Mouse (Mus musculus) MEL (cell line): ENCODE results near the gene Dis3l2. TPM values are rescaled to one million over a fixed set of nuclear protein-coding genes. Genes with fewer than 3 reads are reported as not detected.

ENCODE experiments used
- DNase-seq: peaks from one replicate; pipeline ENCODE4 v3.0.0; 2011; ENCODE audit warnings: low read depth, low spot score
- H3K27ac ChIP-seq: 2 replicates; pipeline ENCODE4 v1.5.1; 2012; ENCODE audit warnings: low read depth, mild to moderate bottlenecking, control low read depth, low read length, moderate library complexity; ENCODE audit not compliant: control insufficient read depth
- H3K27me3 ChIP-seq, 2 experiments: fragments of 150-350 bp in 1 of 2; sonication (generic) in 1 of 2; 2 replicates each; pipeline ENCODE4 v1.6.1; 2012; ENCODE audit warnings: low read length in 2 of 2, mild to moderate bottlenecking in 2 of 2, improper control_type of control experiment in 1 of 2, moderate library complexity in 1 of 2; ENCODE audit not compliant: insufficient read depth in 2 of 2, control insufficient read depth in 1 of 2
- H3K36me3 ChIP-seq, 2 experiments: 2 replicates each; pipeline ENCODE4 v1.6.1; 2012 to 2014; ENCODE audit warnings: low read length in 2 of 2, improper control_type of control experiment in 1 of 2, inconsistent platforms in 1 of 2, mild to moderate bottlenecking in 1 of 2; ENCODE audit not compliant: insufficient read depth in 2 of 2, control insufficient read depth in 1 of 2
- H3K4me1 ChIP-seq, 2 experiments: fragments of 150-350 bp in 1 of 2; sonication (generic) in 1 of 2; 2 replicates each; pipeline ENCODE4 v1.6.1; 2012; ENCODE audit warnings: low read length in 2 of 2, improper control_type of control experiment in 1 of 2, mild to moderate bottlenecking in 1 of 2; ENCODE audit not compliant: insufficient read depth in 2 of 2, control insufficient read depth in 1 of 2
- H3K4me3 ChIP-seq, 2 experiments: fragments of 150-350 bp in 1 of 2; sonication (generic) in 1 of 2; 2 replicates each; pipeline ENCODE4 v1.5.1; 2012; ENCODE audit warnings: low read depth in 2 of 2, low read length in 2 of 2, mild to moderate bottlenecking in 2 of 2, moderate library complexity in 2 of 2, control low read depth in 1 of 2, improper control_type of control experiment in 1 of 2; ENCODE audit not compliant: control insufficient read depth in 1 of 2, insufficient read depth in 1 of 2
- H3K79me2 ChIP-seq: 2 replicates; pipeline ENCODE4 v1.6.1; 2012; ENCODE audit warnings: mild to moderate bottlenecking, low read length, moderate library complexity; ENCODE audit not compliant: control insufficient read depth, poor library complexity, insufficient read depth
- H3K9ac ChIP-seq: 2 replicates; pipeline ENCODE4 v1.6.1; 2012; ENCODE audit warnings: low read depth, mild to moderate bottlenecking, control low read depth, low read length, moderate library complexity; ENCODE audit not compliant: control insufficient read depth, poor library complexity, severe bottlenecking
- H3K9me3 ChIP-seq: fragments of 150-350 bp; sonication (generic); replicated peaks from 2 replicates; pipeline ENCODE4 v1.6.1; 2012; ENCODE audit warnings: mild to moderate bottlenecking, low read length, improper control_type of control experiment, moderate library complexity; ENCODE audit not compliant: insufficient read depth
- CHD1 ChIP-seq: IDR thresholded peaks from 2 replicates; pipeline ENCODE4 v1.6.1; 2012; ENCODE audit warnings: low read depth, mild to moderate bottlenecking, inconsistent platforms, low read length, improper control_type of control experiment
- CHD2 ChIP-seq: IDR thresholded peaks from 2 replicates; pipeline ENCODE4 v1.6.1; 2011; ENCODE audit warnings: low read length, improper control_type of control experiment
- E2F4 ChIP-seq: IDR thresholded peaks from 2 replicates; pipeline ENCODE4 v1.6.1; 2011; ENCODE audit warnings: low read depth, low read length, improper control_type of control experiment, borderline replicate concordance
- ELF1 ChIP-seq: IDR thresholded peaks from 2 replicates; pipeline ENCODE4 v1.6.1; 2014; ENCODE audit warnings: low read depth, mild to moderate bottlenecking, inconsistent platforms, low read length, improper control_type of control experiment, moderate library complexity
- EP300 ChIP-seq, 2 experiments: IDR thresholded peaks; 2 replicates each; pipeline ENCODE4 v1.6.1; 2011; ENCODE audit warnings: improper control_type of control experiment in 2 of 2, low read length in 2 of 2, low read depth in 1 of 2, mild to moderate bottlenecking in 1 of 2
- GABPA ChIP-seq: IDR thresholded peaks from 2 replicates; pipeline ENCODE4 v1.6.1; 2012; ENCODE audit warnings: low read depth, mild to moderate bottlenecking, inconsistent platforms, low read length, improper control_type of control experiment, moderate library complexity
- GATA1 ChIP-seq: IDR thresholded peaks from 2 replicates; pipeline ENCODE4 v1.6.1; 2011; ENCODE audit warnings: low read depth, low read length, improper control_type of control experiment
- JUND ChIP-seq: IDR thresholded peaks from 2 replicates; pipeline ENCODE4 v1.6.1; 2011; ENCODE audit warnings: low read depth, mild to moderate bottlenecking, improper control_type of control experiment, low read length
- MAFK ChIP-seq: IDR thresholded peaks from 2 replicates; pipeline ENCODE4 v1.6.1; 2011; ENCODE audit warnings: low read depth, mild to moderate bottlenecking, low read length, improper control_type of control experiment, borderline replicate concordance
- MAZ ChIP-seq: IDR thresholded peaks from 2 replicates; pipeline ENCODE4 v1.6.1; 2012; ENCODE audit warnings: low read depth, mild to moderate bottlenecking, inconsistent platforms, low read length, improper control_type of control experiment
- MEF2A ChIP-seq: IDR thresholded peaks from 2 replicates; pipeline ENCODE4 v1.6.1; 2014; ENCODE audit warnings: low read depth, mild to moderate bottlenecking, inconsistent platforms, low read length, improper control_type of control experiment; ENCODE audit not compliant: poor library complexity, insufficient replicate concordance, severe bottlenecking; ENCODE audit errors: extremely low read depth
- MXI1 ChIP-seq: IDR thresholded peaks from 2 replicates; pipeline ENCODE4 v1.6.1; 2011; ENCODE audit warnings: mild to moderate bottlenecking, low read depth, low read length, improper control_type of control experiment
- MYC ChIP-seq: IDR thresholded peaks from 2 replicates; pipeline ENCODE4 v1.6.1; 2011; ENCODE audit warnings: low read depth, mild to moderate bottlenecking, low read length, improper control_type of control experiment, moderate library complexity
- NELFE ChIP-seq: IDR thresholded peaks from 2 replicates; pipeline ENCODE4 v1.6.1; 2011; ENCODE audit warnings: low read depth, low read length, improper control_type of control experiment
- NRF1 ChIP-seq: IDR thresholded peaks from 2 replicates; pipeline ENCODE4 v1.6.1; 2014; ENCODE audit warnings: low read depth, mild to moderate bottlenecking, inconsistent platforms, low read length, improper control_type of control experiment, moderate library complexity; ENCODE audit not compliant: poor library complexity, insufficient read depth, severe bottlenecking
- POLR2A ChIP-seq, 2 experiments: IDR thresholded peaks; 2 replicates each; pipeline ENCODE4 v1.6.1; 2011 to 2012; ENCODE audit warnings: low read length in 2 of 2, mild to moderate bottlenecking in 2 of 2, control low read depth in 1 of 2, improper control_type of control experiment in 1 of 2, low read depth in 1 of 2, moderate library complexity in 1 of 2; ENCODE audit not compliant: control insufficient read depth in 1 of 2, insufficient read depth in 1 of 2, poor library complexity in 1 of 2
- RAD21 ChIP-seq: IDR thresholded peaks from 2 replicates; pipeline ENCODE4 v1.6.1; 2011; ENCODE audit warnings: mild to moderate bottlenecking, low read depth, low read length, improper control_type of control experiment
- TAL1 ChIP-seq: IDR thresholded peaks from 2 replicates; pipeline ENCODE4 v1.6.1; 2012; ENCODE audit warnings: mild to moderate bottlenecking, inconsistent platforms, low read length, moderate library complexity, mixed read lengths
- TCF12 ChIP-seq: IDR thresholded peaks from 2 replicates; pipeline ENCODE4 v1.6.1; 2014; ENCODE audit warnings: low read depth, mild to moderate bottlenecking, inconsistent platforms, low read length, improper control_type of control experiment, moderate library complexity
- UBTF ChIP-seq: IDR thresholded peaks from 2 replicates; pipeline ENCODE4 v1.6.1; 2012; ENCODE audit warnings: low read depth, mild to moderate bottlenecking, inconsistent platforms, low read length, improper control_type of control experiment, moderate library complexity, borderline replicate concordance; ENCODE audit not compliant: insufficient read depth
- ZMIZ1 ChIP-seq: IDR thresholded peaks from 2 replicates; pipeline ENCODE4 v1.6.1; 2012; ENCODE audit warnings: low read depth, mild to moderate bottlenecking, inconsistent platforms, low read length, improper control_type of control experiment, moderate library complexity
- polyA plus RNA-seq, 2 experiments: library from polyadenylated mRNA; stranded (reverse) in 1 of 2; unstranded in 1 of 2; fragments of >175 nt in 1 of 2; fragments of >200 nt in 1 of 2; gene quantifications; 2 replicates each; pipeline versions ENCODE4 v1.2.1 to v1.2.4; 2012; ENCODE audit warnings: low replicate concordance in 2 of 2, low read depth in 1 of 2; ENCODE audit not compliant: insufficient read length in 2 of 2, insufficient read depth in 1 of 2, missing spikeins in 1 of 2
- total RNA-seq: library from RNA; depleted of rRNA; stranded (reverse); fragments of 300-350 nt; gene quantifications from 2 replicates; pipeline ENCODE4 v1.2.3, GENCODE M21; 2012

Dis3l2 gene
- total and polyA plus RNA-seq, 3 experiments, result 16.9 to 17.3 TPM; not detected in 1

- TF ChIP-seq GABPA (no peak), CHD2 (no peak)
Measured at GRCm38 (mm10) chr1:86709546-86709945, 5.9 kb downstream of the Dis3l2 start (continued).

GRCm38 (mm10) chr1:86712045-86712444 lies 8.4 kb downstream of the Dis3l2 start:
- Histone ChIP-seq H3K27ac (no peak overlapping the region), H3K36me3 (peaks cover 0 to 17% of the 10 kb centered on the region in 2 experiments; a peak in 2 of 4 replicates), H3K79me2 (peaks cover 6% of the 10 kb centered on the region), H3K9me3 (no peaks in the 10 kb centered on the region), H3K4me3 (no peak overlapping the region), H3K4me1 (peaks cover 4 to 17% of the 10 kb centered on the region in 2 experiments), H3K27me3 (no peaks in the 10 kb centered on the region), H3K9ac (no peak overlapping the region)
- TF ChIP-seq NELFE, result no peak
- TF ChIP-seq ELF1, result no peak
- no peak for TF ChIP-seq E2F4
- no peak for TF ChIP-seq TCF12
- TF ChIP-seq MXI1, result no peak
- TF ChIP-seq CHD2, result no peak
- TF ChIP-seq UBTF, result no peak
- no peak for TF ChIP-seq NRF1
- no peak for TF ChIP-seq GATA1
- TF ChIP-seq EP300 (IDR thresholded peaks at IDR 0.05; ENCODE audit: low read depth in 1 of 2, low read length in 2 of 2), result no peak
- no peak for TF ChIP-seq MYC
- no peak for TF ChIP-seq POLR2A (IDR thresholded peaks at IDR 0.05; ENCODE audit: control insufficient read depth in 1 of 2, insufficient read depth in 1 of 2, low read depth in 1 of 2, low read length in 2 of 2, poor library complexity in 1 of 2)
- no peak for TF ChIP-seq RAD21
- no peak for TF ChIP-seq MEF2A
- TF ChIP-seq MAZ, result no peak
- TF ChIP-seq MAFK, result no peak
- TF ChIP-seq TAL1, result no peak
- no peak for TF ChIP-seq CHD1
- no peak for TF ChIP-seq ZMIZ1
- no peak for TF ChIP-seq JUND
- DNase-seq, result no peak
